Mouse (Mus musculus) midbrain, embryonic 10.5 days (tissue): ENCODE data around the gene Astn2. TPM values are rescaled to one million over a fixed set of nuclear protein-coding genes. Genes with fewer than 3 reads are reported as not detected.

Experiments
- DNase-seq: peaks from one replicate; pipeline ENCODE4 v3.0.0-alpha.2; 2017; ENCODE audit warnings: low spot score
- H3K27ac ChIP-seq: fragments of 300-500 bp; sonication (generic); replicated peaks from 2 replicates; pipeline ENCODE4 v1.5.1; 2016; ENCODE audit warnings: mild to moderate bottlenecking
- H3K27me3 ChIP-seq: fragments of 300-500 bp; sonication (generic); 2 replicates; pipeline ENCODE4 v1.6.1; 2016; ENCODE audit warnings: low read depth, mild to moderate bottlenecking; ENCODE audit not compliant: poor library complexity, severe bottlenecking
- H3K36me3 ChIP-seq: fragments of 300-500 bp; sonication (generic); 2 replicates; pipeline ENCODE4 v1.6.1; 2016; ENCODE audit warnings: mild to moderate bottlenecking, moderate library complexity
- H3K4me1 ChIP-seq: fragments of 300-500 bp; sonication (generic); 2 replicates; pipeline ENCODE4 v1.6.1; 2016
- H3K4me3 ChIP-seq: fragments of 300-500 bp; sonication (generic); 2 replicates; pipeline ENCODE4 v1.5.1; 2016; ENCODE audit warnings: mild to moderate bottlenecking, moderate library complexity
- H3K9me3 ChIP-seq: fragments of 300-500 bp; sonication (generic); replicated peaks from 2 replicates; pipeline ENCODE4 v1.6.1; 2016; ENCODE audit warnings: mild to moderate bottlenecking
- whole genome bisulfite sequencing: fragments of 180-500 bp; shearing (Covaris S2); methylation state at CpG from one replicate; pipeline ENCODE4 v1.1.7; 2016; 5-methylcytosine and 5-hydroxymethylcytosine counted together
- polyA plus RNA-seq: library from polyadenylated mRNA; unstranded; fragments of >200 nt; fragmentation: Nextera tagmentation; extraction: Ambion mirVana; gene quantifications from 2 replicates; pipeline ENCODE4 v1.2.1, GENCODE M21; 2016

Astn2 gene
- polyA plus RNA-seq, 1 experiment from 2014 or later = 0.32 TPM

GRCm38 (mm10) chr4:65350521-65350920, 1053.9 kb downstream of the Astn2 start:
- Histone ChIP-seq H3K4me1 (peaks cover 8% of the 10 kb centered on the region), H3K36me3 (peaks cover 39% of the 10 kb centered on the region), H3K27me3 (no peaks in the 10 kb centered on the region), H3K9me3 (no peaks in the 10 kb centered on the region), H3K27ac (no peak overlapping the region), H3K4me3 (no peak overlapping the region)
- no peak for DNase-seq
- 90% methylated on average over 7 of the region's 7 CpGs for WGBS

GRCm38 (mm10) chr4:65341766-65342165, 1062.6 kb downstream of the Astn2 start:
- DNase-seq = no peak

GRCm38 (mm10) chr4:65333718-65334117, 1070.7 kb downstream of the Astn2 start:
- Histone ChIP-seq H3K4me3 (no peak overlapping the region), H3K9me3 (no peaks in the 10 kb centered on the region), H3K36me3 (peaks cover 56% of the 10 kb centered on the region), H3K4me1 (no peaks in the 10 kb centered on the region), H3K27ac (no peak overlapping the region), H3K27me3 (no peaks in the 10 kb centered on the region)
- DNase-seq = no peak
- 81% methylated on average over 1 of the region's 1 CpGs for WGBS

More at GRCm38 (mm10) chr4:65341766-65342165, 1062.6 kb downstream of the Astn2 start:
- Histone ChIP-seq H3K4me1 (no peaks in the 10 kb centered on the region), H3K36me3 (peaks cover 28% of the 10 kb centered on the region), H3K27me3 (no peaks in the 10 kb centered on the region), H3K9me3 (no peaks in the 10 kb centered on the region), H3K27ac (no peak overlapping the region), H3K4me3 (no peak overlapping the region)
- 93% methylated on average over 3 of the region's 3 CpGs for WGBS
